Mouse (Mus musculus) spleen, adult 12 weeks (tissue): ENCODE measurements around the gene Zfpm1.
A peak's percentile ranks its signal among the peaks of the same experiment; 100 is the strongest.

ENCODE experiments used
- DNase-seq: peaks from one replicate; pipeline ENCODE4 v3.0.0; 2022; ENCODE audit warnings: low spot score

Zfpm1 gene

GRCm38 (mm10) chr8:122326114-122326542 lies 44.2 kb downstream of the Zfpm1 start:
- DNase-seq = no peak

DNA sequence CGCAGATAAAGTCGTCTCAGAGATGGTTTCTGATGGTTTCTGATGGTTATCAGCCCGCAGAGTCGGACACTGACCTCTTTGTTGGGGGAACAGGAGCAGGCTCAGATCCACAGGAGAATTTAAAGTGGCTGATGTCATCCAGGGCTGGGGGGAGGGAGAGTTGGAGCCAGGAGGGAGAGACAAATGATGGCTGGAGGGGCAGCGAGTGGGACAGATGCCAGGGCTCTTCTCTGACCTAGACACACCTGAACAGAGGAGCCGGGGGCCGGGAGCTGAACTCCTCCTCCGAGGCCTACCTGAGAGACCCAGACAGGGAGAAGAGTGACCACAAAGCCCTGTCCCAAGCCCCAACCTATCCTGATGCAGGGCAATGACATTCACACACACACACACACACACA lies 47.1 kb downstream of the Zfpm1 start:
- DNase-seq = no peak

GRCm38 (mm10) chr8:122329553-122330239 lies 47.8 kb downstream of the Zfpm1 start:
- no peak for DNase-seq

DNA sequence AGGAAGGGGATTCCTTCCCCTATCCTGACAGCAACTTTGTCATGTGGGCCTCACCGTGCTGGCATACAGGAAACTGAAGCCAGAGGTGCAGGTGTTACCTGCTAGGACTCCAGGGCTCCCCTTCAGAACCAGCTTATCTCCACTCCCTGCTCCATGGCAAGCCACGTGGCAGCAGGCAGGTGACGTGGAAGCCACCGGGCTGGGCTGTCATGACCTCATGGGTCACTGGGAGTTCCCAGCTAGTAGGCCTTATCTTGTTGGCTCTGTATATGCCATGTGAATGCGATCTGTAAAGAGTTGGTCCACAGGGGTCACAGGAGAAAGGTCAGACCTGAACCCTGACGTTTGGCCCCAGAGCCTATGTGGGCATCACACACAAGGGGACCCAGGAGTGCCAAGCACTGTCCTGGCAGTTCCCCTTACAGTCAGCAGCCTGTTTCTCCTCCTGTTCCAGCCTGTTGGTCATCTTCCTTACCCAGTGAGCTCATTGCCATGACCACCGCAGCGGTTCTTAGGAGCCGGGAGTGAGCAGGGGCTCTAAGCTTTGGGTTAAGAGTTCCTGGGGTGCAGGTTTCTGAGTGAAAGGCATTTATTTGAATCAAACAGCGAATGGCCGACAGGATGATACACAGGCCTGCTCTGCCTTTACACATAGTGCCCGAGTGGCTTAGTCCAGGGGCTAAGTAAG lies 48.6 kb downstream of the Zfpm1 start:
- DNase-seq = no peak

- DNase-seq = no peak
Measured at GRCm38 (mm10) chr8:122331134-122331523, 49.2 kb downstream of the Zfpm1 start.

DNA sequence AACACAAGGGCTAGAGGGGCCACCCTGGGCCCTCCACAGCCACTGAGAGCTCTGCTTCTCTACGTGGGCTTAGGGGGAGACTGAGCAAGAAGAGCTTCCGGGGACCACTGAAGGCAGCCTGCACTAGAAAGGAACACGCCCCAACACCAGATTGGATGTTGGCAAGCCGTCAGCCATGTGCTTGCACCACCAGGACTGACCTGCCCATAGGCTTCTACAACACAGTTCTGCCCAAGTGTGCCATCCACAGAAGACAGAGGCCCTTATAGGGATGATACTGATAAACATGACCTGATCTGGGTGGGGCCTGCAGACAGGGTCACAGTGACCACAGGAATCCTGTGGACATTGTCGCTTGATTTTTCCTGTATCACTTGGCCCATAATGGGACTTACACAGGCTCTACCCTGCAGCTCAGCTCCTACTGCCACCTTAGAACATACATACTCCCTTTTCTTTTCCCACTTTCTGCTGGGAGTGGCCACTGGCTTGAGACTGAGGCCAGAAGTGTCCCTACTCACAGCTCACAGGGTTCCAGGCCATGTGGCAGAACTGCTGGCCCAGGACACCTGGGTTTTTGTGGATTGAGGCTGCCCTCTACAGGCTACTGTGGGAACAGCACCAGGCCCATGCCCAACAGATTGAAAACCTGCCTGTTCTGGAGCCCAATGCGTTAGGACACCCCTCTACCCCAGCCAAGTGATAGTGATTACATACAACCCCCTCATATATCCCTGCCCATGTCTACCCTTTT lies 51.0 kb downstream of the Zfpm1 start:
- peak; percentile 73 for DNase-seq

DNA sequence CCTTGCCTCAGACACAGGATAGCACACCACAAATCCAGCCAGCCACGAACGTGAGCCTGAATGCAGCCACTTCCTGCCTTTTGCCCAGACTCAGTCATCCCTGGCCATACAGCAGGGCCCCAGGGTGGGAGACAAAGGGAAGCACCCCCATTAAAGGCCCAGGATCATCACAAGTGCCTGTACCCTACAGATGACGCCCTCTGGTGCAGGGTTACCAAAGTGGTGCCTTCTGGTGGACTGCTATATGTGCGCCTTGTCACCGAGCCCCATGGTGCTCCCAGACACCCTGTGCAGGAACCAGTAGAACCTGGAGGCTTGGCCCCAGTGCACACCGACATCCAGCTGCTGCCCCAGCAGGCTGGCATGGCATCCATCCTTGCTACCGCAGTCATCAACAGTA lies 51.6 kb downstream of the Zfpm1 start:
- DNase-seq = peak; percentile 1

- DNase-seq = peak; percentile 3
Measured at GRCm38 (mm10) chr8:122334791-122335490, 53.0 kb downstream of the Zfpm1 start.

DNA sequence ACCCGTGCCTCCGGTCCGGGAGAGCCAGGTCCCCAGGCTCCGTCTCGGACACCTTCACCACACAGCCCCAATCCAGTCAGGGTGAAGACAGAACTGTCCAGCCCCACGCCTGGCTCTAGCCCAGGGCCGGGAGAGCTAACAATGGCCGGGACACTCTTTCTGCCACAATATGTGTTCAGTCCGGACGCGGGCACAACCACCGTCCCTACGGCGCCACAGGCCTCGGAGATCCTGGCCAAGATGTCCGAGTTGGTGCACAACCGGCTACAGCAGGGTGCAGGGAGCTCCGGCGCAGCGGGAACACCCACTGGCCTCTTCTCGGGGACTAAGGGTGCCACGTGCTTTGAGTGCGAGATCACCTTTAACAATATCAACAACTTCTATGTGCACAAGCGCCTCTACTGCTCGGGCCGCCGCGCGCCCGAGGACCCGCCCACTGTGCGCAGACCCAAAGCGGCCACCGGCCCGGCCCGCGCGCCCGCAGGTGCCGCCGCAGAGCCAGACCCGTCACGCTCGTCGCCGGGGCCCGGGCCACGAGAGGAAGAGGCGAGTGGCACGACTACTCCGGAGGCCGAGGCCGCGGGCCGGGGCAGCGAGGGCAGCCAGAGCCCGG lies 53.8 kb downstream of the Zfpm1 start:
- DNase-seq = no peak

DNA sequence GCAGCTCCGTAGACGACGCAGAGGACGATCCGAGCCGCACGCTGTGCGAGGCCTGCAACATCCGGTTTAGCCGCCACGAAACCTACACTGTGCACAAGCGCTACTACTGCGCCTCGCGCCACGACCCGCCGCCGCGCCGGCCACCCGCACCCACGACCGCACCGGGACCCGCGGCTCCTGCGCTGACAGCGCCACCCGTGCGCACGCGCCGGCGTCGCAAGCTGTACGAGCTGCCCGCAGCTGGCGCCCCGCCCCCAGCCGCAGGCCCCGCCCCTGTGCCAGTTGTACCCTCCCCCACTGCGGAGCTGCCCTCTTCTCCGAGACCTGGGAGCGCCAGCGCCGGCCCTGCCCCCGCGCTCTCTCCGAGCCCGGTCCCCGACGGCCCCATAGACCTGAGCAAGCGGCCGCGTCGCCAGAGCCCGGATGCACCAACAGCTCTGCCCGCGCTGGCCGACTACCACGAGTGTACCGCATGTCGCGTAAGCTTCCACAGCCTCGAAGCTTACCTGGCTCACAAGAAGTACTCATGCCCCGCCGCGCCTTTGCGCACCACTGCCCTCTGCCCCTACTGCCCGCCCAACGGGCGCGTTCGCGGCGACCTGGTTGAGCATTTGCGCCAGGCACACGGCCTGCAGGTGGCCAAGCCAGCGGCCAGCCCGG lies 54.4 kb downstream of the Zfpm1 start:
- no peak for DNase-seq

- DNase-seq = no peak
Measured at GRCm38 (mm10) chr8:122338852-122339251, 56.9 kb downstream of the Zfpm1 start.

- DNase-seq = no peak
Measured at GRCm38 (mm10) chr8:122340761-122341160, 58.8 kb downstream of the Zfpm1 start.

GRCm38 (mm10) chr8:122341790-122342189 lies 59.8 kb downstream of the Zfpm1 start:
- no peak for DNase-seq

DNA sequence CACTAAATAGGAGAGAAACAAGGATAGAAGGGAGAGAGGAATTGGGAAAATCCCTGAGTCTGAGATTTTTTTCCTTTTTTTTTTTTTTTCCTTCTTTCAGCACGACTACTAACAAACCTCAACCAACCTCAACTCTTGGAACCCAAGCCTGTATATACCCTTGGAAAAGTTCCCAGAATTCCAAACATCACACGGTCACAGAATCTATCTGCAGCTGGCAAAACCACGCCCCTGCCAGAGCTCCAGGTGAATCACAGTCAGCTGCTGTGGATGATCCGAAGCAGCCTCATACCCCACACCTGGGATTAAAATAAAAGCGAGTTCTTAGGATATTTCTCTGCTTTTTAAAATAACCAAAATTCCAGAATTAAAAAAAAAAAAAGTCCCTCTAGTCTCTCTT lies 60.4 kb downstream of the Zfpm1 start:
- no peak for DNase-seq

- DNase-seq = no peak
Measured at GRCm38 (mm10) chr8:122342806-122343209, 60.9 kb downstream of the Zfpm1 start.

DNA sequence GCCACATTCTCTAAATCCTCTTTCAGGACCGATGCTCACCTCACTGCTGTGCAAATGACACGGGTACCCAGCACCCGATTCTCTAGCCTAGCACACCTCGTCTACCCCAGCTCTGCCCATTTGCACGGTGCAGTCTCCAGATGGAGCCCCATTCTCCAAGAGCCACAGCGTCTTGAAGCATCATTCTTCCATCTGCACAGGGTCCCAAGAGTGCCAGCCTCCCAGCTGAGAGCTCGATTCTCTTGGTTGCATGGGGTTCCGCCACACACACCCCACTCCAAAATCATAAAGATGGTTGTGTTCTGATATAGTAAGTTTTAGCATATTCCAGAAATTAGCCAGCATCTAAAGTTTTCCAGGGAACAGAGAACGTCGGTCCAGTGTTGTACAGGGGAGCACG lies 61.4 kb downstream of the Zfpm1 start:
- no peak for DNase-seq

DNA sequence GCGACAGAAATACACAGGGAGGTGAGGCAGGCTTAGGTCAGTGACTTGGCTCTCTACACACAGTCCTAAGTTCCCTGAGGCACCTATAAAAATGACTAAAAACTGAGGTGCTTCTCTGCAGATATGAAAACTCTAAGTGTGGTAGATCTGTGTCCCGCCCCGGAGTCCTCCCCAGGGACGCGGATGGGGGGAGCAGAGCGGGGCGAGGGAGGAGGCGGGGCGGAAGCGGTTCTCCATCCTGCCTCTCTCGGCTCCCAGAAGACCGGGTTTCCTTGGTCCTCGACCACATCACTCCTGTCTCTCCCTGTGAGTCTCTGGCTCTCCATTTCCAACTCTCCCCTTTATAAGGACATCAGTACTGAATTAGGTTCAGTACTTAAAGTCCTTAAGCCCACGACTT lies 61.8 kb downstream of the Zfpm1 start:
- DNase-seq = no peak

DNA sequence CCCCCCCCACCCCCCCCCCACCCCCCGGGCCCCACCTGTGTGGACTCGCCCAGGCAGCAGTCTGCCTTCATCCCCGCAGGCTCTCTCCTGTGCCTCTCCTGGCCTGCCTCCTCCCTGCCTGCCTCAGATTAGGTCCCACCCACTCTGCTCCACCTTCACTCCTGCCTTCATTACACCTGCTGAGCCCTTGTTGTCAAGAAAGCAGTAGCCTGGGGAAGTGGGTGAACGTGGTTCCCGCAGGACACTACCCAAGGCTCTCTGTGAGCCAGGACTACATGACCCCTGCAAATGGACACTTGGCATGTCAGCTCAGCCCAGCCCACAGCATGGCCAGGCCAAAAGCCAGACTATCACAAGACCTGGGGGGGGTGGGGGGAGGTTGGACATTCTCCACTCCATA lies 62.3 kb downstream of the Zfpm1 start:
- no peak for DNase-seq

- no peak for DNase-seq
Measured at GRCm38 (mm10) chr8:122345181-122346095, 63.5 kb downstream of the Zfpm1 start.

GRCm38 (mm10) chr8:122347811-122348552 lies 66.0 kb downstream of the Zfpm1 start:
- DNase-seq = no peak
